Mouse (Mus musculus) B cell, adult 62 days (primary cell): ENCODE results near the gene Taf13. TPM values are rescaled to one million over a fixed set of nuclear protein-coding genes. Genes with fewer than 3 reads are reported as not detected.

ENCODE experiments used
- total RNA-seq: library from RNA; stranded (reverse); gene quantifications from 4 replicates; pipeline ENCODE4 v1.2.4, GENCODE M21; 2023

Gene Taf13
- 29.1 to 36.1 TPM (median 34.6 TPM) in 4 replicates for total RNA-seq

GRCm38 (mm10) chr3:108571443-108572294 is at the start of gene Taf13:
Gene Taf13 (plus strand): TSS chr3:108571698.

GRCm38 (mm10) chr3:108533951-108534350 is 37.5 kb upstream of the Taf13 start, which contains the start of gene 1700013F07Rik:
Gene 1700013F07Rik (plus strand): TSS chr3:108534150.

GRCm38 (mm10) chr3:108536517-108537260 is 34.8 kb upstream of the Taf13 start, which contains the start of gene 5330417C22Rik:
Gene 5330417C22Rik (minus strand): TSS chr3:108536536.

DNA sequence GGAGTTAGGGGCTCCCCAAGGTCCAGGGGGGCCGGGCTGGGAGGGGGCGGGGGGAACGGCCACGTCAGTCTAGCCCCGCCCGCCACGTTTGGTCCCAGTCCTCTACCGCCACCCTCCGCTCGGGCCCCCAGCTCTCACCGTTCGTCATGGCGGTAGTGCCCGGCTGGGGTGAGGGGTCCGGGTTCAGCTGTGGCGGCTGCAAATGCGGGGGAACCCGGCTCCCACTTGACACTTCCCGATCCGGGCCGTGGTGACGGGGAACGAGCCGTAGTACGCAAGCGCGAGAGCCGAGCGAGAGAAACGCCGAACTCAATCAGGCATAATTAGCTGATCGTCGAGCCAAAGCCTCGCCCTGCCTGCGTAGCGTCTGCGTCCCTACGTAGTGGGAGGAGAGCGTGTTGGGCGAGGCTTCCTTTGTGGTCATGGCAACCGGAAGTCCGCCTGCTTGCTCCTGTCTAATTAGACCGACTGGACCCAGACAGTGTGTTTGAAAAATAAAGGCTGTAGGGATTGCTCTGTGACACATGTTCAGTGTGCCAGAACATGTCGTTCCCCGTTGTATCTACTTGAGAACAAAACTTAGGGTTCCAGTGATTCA is 9.3 kb upstream of the Taf13 start, which contains the start of gene Tmem167b:
Gene Tmem167b (minus strand): TSS at position 334 of the 598 bp plus-strand sequence.

DNA sequence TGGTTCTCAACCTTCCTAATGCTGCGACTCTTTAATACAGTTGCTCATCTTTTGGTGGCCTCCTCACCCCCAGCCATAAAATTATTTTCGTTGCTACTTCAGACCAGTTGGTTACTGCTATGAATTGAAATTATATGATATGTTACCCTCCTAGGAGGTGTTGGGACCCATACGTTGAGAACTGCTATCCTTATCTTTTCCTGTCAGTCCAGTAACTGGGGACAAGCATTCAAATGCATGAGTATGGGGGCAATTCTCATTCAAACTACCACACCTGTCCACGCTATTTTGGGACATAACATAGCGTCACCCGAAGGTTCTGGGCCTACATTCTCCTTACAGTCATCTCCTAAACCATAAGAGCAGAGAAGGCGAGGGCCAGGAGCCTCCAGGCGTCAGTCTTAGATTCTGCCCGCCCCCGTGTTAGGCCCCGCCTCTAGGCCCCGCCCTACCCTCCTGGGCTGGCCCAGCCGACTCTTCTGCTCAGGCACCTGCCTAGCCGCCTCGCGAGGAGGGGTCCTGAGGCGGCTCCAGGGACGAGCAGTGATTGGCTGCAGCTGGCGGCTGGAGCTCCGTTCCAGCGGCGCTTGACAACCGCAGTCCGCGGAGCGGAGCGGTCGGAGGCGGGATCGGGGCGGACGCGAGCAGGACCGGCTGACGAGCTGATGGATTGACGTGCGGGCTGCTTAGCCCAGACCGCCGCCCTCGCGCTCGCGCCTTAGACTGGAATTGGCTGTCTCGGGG is 19.5 kb downstream of the Taf13 start, which contains the start of gene Wdr47:
Gene Wdr47 (plus strand): TSS at position 494 of the 744 bp plus-strand sequence.

Other genes starting within 250 kb of the Taf13 start
- gene Mybphl, start 206.8 kb upstream of the Taf13 start, total RNA-seq, result not detected in 4 replicates
- gene Psrc1, start 187.9 kb upstream of the Taf13 start, total RNA-seq, result 0.35 to 2.1 TPM (median 0.72 TPM) in 4 replicates
- 4.4 to 6.8 TPM (median 4.9 TPM) in 4 replicates for gene Celsr2, start 156.1 kb upstream of the Taf13 start, total RNA-seq
- gene Sars, start 126.5 kb upstream of the Taf13 start, total RNA-seq, result 116 to 136 TPM (median 133 TPM) in 4 replicates
- gene 1700013F07Rik, start 37.5 kb upstream of the Taf13 start, total RNA-seq, result not detected in 4 replicates
- 0.09 to 0.13 TPM in 2 of 4 replicates, not detected in the others for gene 5330417C22Rik, start 35.2 kb upstream of the Taf13 start, total RNA-seq
- gene Tmem167b, start 9.2 kb upstream of the Taf13 start, total RNA-seq, result 39.8 to 42.2 TPM (median 40.4 TPM) in 4 replicates
- gene Wdr47, start 19.6 kb downstream of the Taf13 start, total RNA-seq, result 17.0 to 30.3 TPM (median 21.7 TPM) in 4 replicates
- gene Clcc1, start 82.2 kb downstream of the Taf13 start, total RNA-seq, result 31.9 to 44.0 TPM (median 39.7 TPM) in 4 replicates
- gene Gpsm2, start 150.6 kb downstream of the Taf13 start, total RNA-seq, result 0.26 to 1.1 TPM (median 0.53 TPM) in 3 of 4 replicates, not detected in the other
- not detected in 4 replicates for gene Aknad1, start 168.0 kb downstream of the Taf13 start, total RNA-seq